In the genomic region with DNA sequence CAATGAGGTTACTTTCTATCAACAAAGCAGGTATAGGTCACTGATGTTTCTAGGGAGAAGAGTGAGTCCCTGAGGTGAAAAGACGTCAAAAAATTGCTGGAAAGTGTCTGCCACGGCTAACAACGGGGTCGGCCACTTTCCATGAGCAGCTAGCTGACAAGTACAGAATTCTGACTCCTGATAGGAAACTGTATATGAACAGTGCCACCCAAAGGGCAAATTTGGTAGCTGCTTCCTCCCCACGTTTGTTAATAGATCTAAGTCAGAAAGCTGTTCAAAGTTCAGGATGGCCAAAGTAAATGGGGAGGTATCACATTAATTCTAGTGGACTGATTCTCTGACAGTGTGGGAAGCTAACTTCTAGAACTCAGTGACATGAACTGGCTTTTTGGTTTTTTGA, we compare ENCODE assay signal across 8 mouse cellular contexts. TPM values are rescaled to one million over a fixed set of nuclear protein-coding genes. Genes with fewer than 3 reads are reported as not detected.
DNase-seq lines count a peak whose midpoint lies in the region; ATAC-seq lines count a peak whose summit lies in the region.

No protein-coding gene starts in this region.

- H3K27ac ChIP-seq in hindbrain, embryonic 10.5 days: no peak overlapping the region
- no peak overlapping the region for H3K27ac ChIP-seq in hindbrain, embryonic 13.5 days

- peak; percentile 33 for DNase-seq in hindbrain, embryonic 10.5 days (ENCODE audit: low spot score)
- DNase-seq in CD4-positive helper T cell, adult 2 months (ENCODE audit: low read depth, low spot score): peak; percentile 10
- DNase-seq in adrenal gland, postnatal 36 days: peak; percentile 17 to 61
- DNase-seq in gastrocnemius, postnatal 14 days: peak; percentile 14
- peak; percentile 32 to 70 for DNase-seq in left cerebral cortex, adult 18-20 months (ENCODE audit: low spot score in 2 of 2)
- peak; percentile 32 for DNase-seq in right cerebral cortex, adult 18-20 months

- no peaks in the 10 kb centered on the region for H3K36me3 ChIP-seq in hindbrain, embryonic 10.5 days
- H3K36me3 ChIP-seq in hindbrain, embryonic 13.5 days: no peaks in the 10 kb centered on the region

- H3K9me3 ChIP-seq in hindbrain, embryonic 10.5 days: no peaks in the 10 kb centered on the region
- H3K9me3 ChIP-seq in hindbrain, embryonic 13.5 days: no peaks in the 10 kb centered on the region

- no peak overlapping the region for H3K4me2 ChIP-seq in hindbrain, embryonic 13.5 days

- H3K9ac ChIP-seq in hindbrain, embryonic 13.5 days: no peak overlapping the region

- 32% methylated on average over 5 of the region's 5 CpGs for WGBS in hindbrain, embryonic 10.5 days
- WGBS in hindbrain, embryonic 13.5 days: 37% methylated on average over 5 of the region's 5 CpGs

- no peaks in the 10 kb centered on the region for H3K4me1 ChIP-seq in hindbrain, embryonic 10.5 days (replicated peaks)
- no peaks in the 10 kb centered on the region for H3K4me1 ChIP-seq in hindbrain, embryonic 13.5 days (replicated peaks)

- no peak for ATAC-seq in hindbrain, embryonic 13.5 days (ENCODE audit: low FRiP score)
- no peak for ATAC-seq in monocyte, adult 5-6 weeks (replicated peaks; ENCODE audit: insufficient number of reproducible peaks, low FRiP score, low TSS enrichment, poor library complexity, severe bottlenecking)

- intact Hi-C loops in gastrocnemius, postnatal 14 days (cut with DNase I; ENCODE audit: low total_unique reads): no loop called here

- no peak overlapping the region for H3K4me3 ChIP-seq in hindbrain, embryonic 10.5 days
- no peak overlapping the region for H3K4me3 ChIP-seq in hindbrain, embryonic 13.5 days

- H3K27me3 ChIP-seq in hindbrain, embryonic 10.5 days (ENCODE audit: insufficient read depth, poor library complexity, severe bottlenecking): no peaks in the 10 kb centered on the region
- no peaks in the 10 kb centered on the region for H3K27me3 ChIP-seq in hindbrain, embryonic 13.5 days

RNA-seq across cellular contexts. Expression of a gene that starts 57.8 kb away (rescaled TPM):
- 168 and 171 TPM in 2 replicates for polyA plus RNA-seq in hindbrain, embryonic 10.5 days (2016; fragmentation: Nextera tagmentation; extraction: Ambion mirVana)
- polyA plus RNA-seq in hindbrain, embryonic 13.5 days (2015; fragmentation: Nextera tagmentation; extraction: Ambion mirVana): 149 and 151 TPM in 2 replicates
- 100 to 1,000 TPM; 130 to 138 TPM for total RNA-seq in adrenal gland, postnatal 36 days (2021)
- 10 to 100 TPM; 73.7 to 98.4 TPM for total RNA-seq in gastrocnemius, postnatal 14 days (2021)
- total RNA-seq in left cerebral cortex, adult 18-20 months (2021): 100 to 1,000 TPM; 150 to 157 TPM
- total RNA-seq in monocyte, adult 5-6 weeks (2017): 370 to 434 TPM (median 393 TPM) in 3 replicates
